Mouse (Mus musculus): ENCODE data around the gene Nmur2. TPM values are rescaled to one million over a fixed set of nuclear protein-coding genes. Genes with fewer than 3 reads are reported as not detected.

The Nmur2 gene
- polyA plus RNA-seq, 1 experiment from 2014 or later, result 0.19 TPM

- Histone ChIP-seq H3K27ac (ENCODE audit: low read depth, low read length) (no peak overlapping the region), H3K36me3 (ENCODE audit: control insufficient read depth, insufficient read depth, low read length) (no peaks in the 10 kb centered on the region), H3K27me3 (ENCODE audit: control insufficient read depth, insufficient read depth, low read length) (no peaks in the 10 kb centered on the region), H3K9me3 (ENCODE audit: control insufficient read depth, low read length) (no peaks in the 10 kb centered on the region), H3K4me3 (ENCODE audit: low read depth, low read length) (no peak overlapping the region), H3K4me1 (replicated peaks; ENCODE audit: control insufficient read depth, insufficient read depth, low read length) (no peaks in the 10 kb centered on the region), H3K4me2 (replicated peaks; ENCODE audit: low read depth, low read length) (no peak overlapping the region), H3K9ac (ENCODE audit: low read depth, low read length) (no peak overlapping the region)
- DNase-seq (ENCODE audit: low spot score) (no peak), ATAC-seq (ENCODE audit: low FRiP score) (no peak)
- WGBS, result 85% methylated on average over 6 of the region's 6 CpGs
Observed at GRCm38 (mm10) chr11:55978146-55978545, 62.7 kb downstream of the Nmur2 start.
